Mouse (Mus musculus) kidney, adult 2 months (tissue): ENCODE measurements around the gene Nkpd1. TPM values are rescaled to one million over a fixed set of nuclear protein-coding genes. Genes with fewer than 3 reads are reported as not detected.
A peak's percentile ranks its signal among the peaks of the same experiment; 100 is the strongest.

Experiments
- DNase-seq: peaks from one replicate; pipeline ENCODE4 v3.0.0; 2021
- H3K27ac ChIP-seq: fragments of 200-500 bp; 2 replicates; pipeline ENCODE4 v1.5.1; 2012; ENCODE audit warnings: low read depth, low read length, control low read depth, inconsistent platforms; ENCODE audit not compliant: insufficient read depth
- H3K27me3 ChIP-seq: fragments of 200-500 bp; replicated peaks from 2 replicates; pipeline ENCODE4 v1.6.1; 2012; ENCODE audit warnings: mild to moderate bottlenecking, moderate library complexity, low read length, inconsistent platforms; ENCODE audit not compliant: control insufficient read depth, insufficient read depth
- H3K36me3 ChIP-seq: fragments of 200-500 bp; 2 replicates; pipeline ENCODE4 v1.6.1; 2012; ENCODE audit warnings: mild to moderate bottlenecking, moderate library complexity, low read length, inconsistent platforms; ENCODE audit not compliant: control insufficient read depth, insufficient read depth
- H3K4me1 ChIP-seq: fragments of 200-500 bp; 2 replicates; pipeline ENCODE4 v1.6.1; 2011; ENCODE audit warnings: low read length; ENCODE audit not compliant: control insufficient read depth, insufficient read depth
- H3K4me3 ChIP-seq: fragments of 200-500 bp; 2 replicates; pipeline ENCODE4 v1.5.1; 2011; ENCODE audit warnings: mild to moderate bottlenecking, low read depth, low read length, control low read depth; ENCODE audit not compliant: insufficient read depth
- CTCF ChIP-seq: fragments of 200-500 bp; conservative IDR thresholded peaks from 2 replicates; pipeline ENCODE4 v1.5.1; 2011; ENCODE audit warnings: low read depth, mild to moderate bottlenecking, control low read depth, low read length, moderate library complexity, mixed read lengths; ENCODE audit not compliant: insufficient read depth, insufficient read length
- POLR2A ChIP-seq: fragments of 200-500 bp; IDR thresholded peaks from one replicate; pipeline ENCODE4 v1.6.1; 2011; ENCODE audit warnings: low read depth, low read length, control low read depth
- WGBS: fragments of 180-500 bp; shearing (Covaris S2); methylation state at CpG from one replicate; pipeline ENCODE4 v1.1.7; 2018; 5-methylcytosine and 5-hydroxymethylcytosine counted together
- polyA plus RNA-seq: library from polyadenylated mRNA; depleted of rRNA; stranded (reverse); fragments of >200 nt; gene quantifications from 2 replicates; pipeline ENCODE4 v1.2.3, GENCODE M21; 2012; rRNA removed

Nkpd1 gene
- polyA plus RNA-seq, 1 experiment, result 0.16 TPM

GRCm38 (mm10) chr7:19564455-19564854, 46.8 kb downstream of the Nkpd1 start:
- DNase-seq, result no peak
- no peaks in the 10 kb centered on the region for H3K27me3 ChIP-seq
- TF ChIP-seq POLR2A (no peak), CTCF (0 out of 2 replicates have a peak, but pooled peaks have one; percentile 23)
- H3K27ac ChIP-seq, result no peak overlapping the region
- H3K36me3 ChIP-seq, result no peaks in the 10 kb centered on the region
- peaks cover 21% of the 10 kb centered on the region for H3K4me1 ChIP-seq
- H3K4me3 ChIP-seq, result no peak overlapping the region
- WGBS, result 92% methylated on average over 4 of the region's 4 CpGs

GRCm38 (mm10) chr7:19565803-19566202, 48.2 kb downstream of the Nkpd1 start:
- 66% methylated on average over 2 of the region's 2 CpGs for WGBS
- Histone ChIP-seq H3K27ac (peak overlapping the region; percentile 47; the same call in 1 of the 2 replicates), H3K27me3 (no peaks in the 10 kb centered on the region), H3K4me1 (peaks cover 22% of the 10 kb centered on the region), H3K36me3 (no peaks in the 10 kb centered on the region; the same call in 1 of the 2 replicates), H3K4me3 (no peak overlapping the region)
- DNase-seq, result peak; percentile 72
- no peak for TF ChIP-seq POLR2A
- no peak for TF ChIP-seq CTCF

- H3K36me3 ChIP-seq, result no peaks in the 10 kb centered on the region; the same call in 1 of the 2 replicates
- H3K4me3 ChIP-seq, result no peak overlapping the region
- no peaks in the 10 kb centered on the region for H3K27me3 ChIP-seq
- peaks cover 30% of the 10 kb centered on the region for H3K4me1 ChIP-seq
- H3K27ac ChIP-seq, result peak overlapping the region; percentile 41; the same call in 1 of the 2 replicates
- 61% methylated on average over 8 of the region's 8 CpGs for WGBS
- no peak for TF ChIP-seq CTCF
- no peak for TF ChIP-seq POLR2A
- peak; percentile 89 for DNase-seq
Measured at GRCm38 (mm10) chr7:19567426-19567825, 49.8 kb downstream of the Nkpd1 start.

- WGBS, result 52% methylated on average over 3 of the region's 3 CpGs
- peaks cover 36% of the 10 kb centered on the region for H3K4me1 ChIP-seq
- no peaks in the 10 kb centered on the region; the same call in 1 of the 2 replicates for H3K36me3 ChIP-seq
- TF ChIP-seq POLR2A (no peak), CTCF (no peak)
- H3K27ac ChIP-seq, result no peak overlapping the region
- H3K4me3 ChIP-seq, result no peak overlapping the region
- no peak for DNase-seq
- no peaks in the 10 kb centered on the region for H3K27me3 ChIP-seq
Measured at GRCm38 (mm10) chr7:19569647-19570046, 52.0 kb downstream of the Nkpd1 start.

- TF ChIP-seq CTCF (no peak), POLR2A (peak; percentile 76)
- Histone ChIP-seq H3K4me1 (peaks cover 25% of the 10 kb centered on the region), H3K27me3 (no peaks in the 10 kb centered on the region), H3K36me3 (no peaks in the 10 kb centered on the region; the same call in 1 of the 2 replicates), H3K27ac (peak overlapping the region; percentile 93), H3K4me3 (peak overlapping the region; percentile 92)
- peak; percentile 86 for DNase-seq
- WGBS, result under 1% methylated on average over 53 of the region's 53 CpGs
Measured at GRCm38 (mm10) chr7:19572926-19573775, 55.5 kb downstream of the Nkpd1 start.

GRCm38 (mm10) chr7:19573776-19574140, 56.1 kb downstream of the Nkpd1 start:
- no peak for DNase-seq
- 20% methylated on average over 16 of the region's 16 CpGs for WGBS
- Histone ChIP-seq H3K4me3 (peak overlapping the region; percentile 92), H3K27me3 (no peaks in the 10 kb centered on the region), H3K4me1 (peaks cover 25% of the 10 kb centered on the region), H3K27ac (peak overlapping the region; percentile 93), H3K36me3 (no peaks in the 10 kb centered on the region; the same call in 1 of the 2 replicates)
- TF ChIP-seq CTCF (no peak), POLR2A (no peak)

Other genes starting within 250 kb of the Nkpd1 start
- 69.5 and 71.5 TPM in 2 replicates for gene Vasp, start 246.0 kb upstream of the Nkpd1 start, polyA plus RNA-seq
- gene Ppm1n, start 237.8 kb upstream of the Nkpd1 start, polyA plus RNA-seq, result not detected in 2 replicates
- gene Rtn2, start 235.2 kb upstream of the Nkpd1 start, polyA plus RNA-seq, result 7.6 and 19.1 TPM in 2 replicates
- 0.17 and 0.19 TPM in 2 replicates for gene Fosb, start 207.8 kb upstream of the Nkpd1 start, polyA plus RNA-seq
- gene Ercc1, start 173.1 kb upstream of the Nkpd1 start, polyA plus RNA-seq, result 27.6 and 31.9 TPM in 2 replicates
- gene Cd3eap, start 158.4 kb upstream of the Nkpd1 start, polyA plus RNA-seq, result 5.3 and 5.9 TPM in 2 replicates
- gene Ppp1r13l, start 158.1 kb upstream of the Nkpd1 start, polyA plus RNA-seq, result 5.9 and 6.8 TPM in 2 replicates
- 32.4 and 39.9 TPM in 2 replicates for gene Ercc2, start 135.8 kb upstream of the Nkpd1 start, polyA plus RNA-seq
- 3.7 and 5.0 TPM in 2 replicates for gene Klc3, start 113.7 kb upstream of the Nkpd1 start, polyA plus RNA-seq
- 2.0 and 420 TPM in 2 replicates for gene Ckm, start 113.1 kb upstream of the Nkpd1 start, polyA plus RNA-seq
- 16.1 and 18.2 TPM in 2 replicates for gene Mark4, start 59.0 kb upstream of the Nkpd1 start, polyA plus RNA-seq
- 41.6 and 46.6 TPM in 2 replicates for gene Exoc3l2, start 54.5 kb upstream of the Nkpd1 start, polyA plus RNA-seq
- 8.6 and 10.3 TPM in 2 replicates for gene Bloc1s3, start 9.5 kb upstream of the Nkpd1 start, polyA plus RNA-seq
- gene Trappc6a, start 9.4 kb upstream of the Nkpd1 start, polyA plus RNA-seq, result 62.3 and 74.6 TPM in 2 replicates
- 87.0 and 92.0 TPM in 2 replicates for gene Ppp1r37, start 45.2 kb downstream of the Nkpd1 start, polyA plus RNA-seq
- 2.7 and 3.3 TPM in 2 replicates for gene Zfp296, start 59.4 kb downstream of the Nkpd1 start, polyA plus RNA-seq
- gene Gemin7, start 59.8 kb downstream of the Nkpd1 start, polyA plus RNA-seq, result 143 and 149 TPM in 2 replicates
- gene Clasrp, start 86.6 kb downstream of the Nkpd1 start, polyA plus RNA-seq, result 29.0 and 54.8 TPM in 2 replicates
- 10.4 and 13.3 TPM in 2 replicates for gene Relb, start 111.6 kb downstream of the Nkpd1 start, polyA plus RNA-seq
- gene Clptm1, start 147.2 kb downstream of the Nkpd1 start, polyA plus RNA-seq, result 144 and 182 TPM in 2 replicates
- 0.42 and 0.57 TPM in 2 replicates for gene Apoc2, start 160.1 kb downstream of the Nkpd1 start, polyA plus RNA-seq
- gene Gm44805, start 163.6 kb downstream of the Nkpd1 start, polyA plus RNA-seq, result not detected in 2 replicates
- 0.29 TPM in 1 of 2 replicates, not detected in the other for gene Apoc4, start 163.6 kb downstream of the Nkpd1 start, polyA plus RNA-seq
- gene Apoc1, start 174.8 kb downstream of the Nkpd1 start, polyA plus RNA-seq, result 12.2 and 16.5 TPM in 2 replicates
- gene Apoe, start 181.3 kb downstream of the Nkpd1 start, polyA plus RNA-seq, result 922 and 939 TPM in 2 replicates
- gene Tomm40, start 197.6 kb downstream of the Nkpd1 start, polyA plus RNA-seq, result 83.9 and 86.3 TPM in 2 replicates
- gene Nectin2, start 232.6 kb downstream of the Nkpd1 start, polyA plus RNA-seq, result 44.5 and 47.7 TPM in 2 replicates